Comparison of ENCODE assay signal across 15 mouse cellular contexts in genomic region chr7:56549226-56549625, GRCm38 (mm10).
DNase-seq lines count a peak whose midpoint lies in the region; ATAC-seq and TF ChIP-seq lines count a peak whose summit lies in the region.
"Had no signal": no experiment of that assay in that cellular context is flagged by ENCODE, and none has a peak within 500 bp of the region (broad histone marks: within the 10 kb centered on the region; RNA-seq: fewer than 3 reads in every experiment).

No protein-coding gene starts in this region.

- H3K4me3 ChIP-seq in embryonic fibroblast, embryonic 13.5 days (ENCODE audit: insufficient read depth, low read length): no peak overlapping the region
- H3K4me3 ChIP-seq: heart, embryonic 12.5 days; layer of hippocampus, adult 2 months had no signal

- no peak for TF ChIP-seq POLR2A in embryonic fibroblast, embryonic 13.5 days (IDR thresholded peaks at IDR 0.05; ENCODE audit: low read depth, low read length)

- H3K4me1 ChIP-seq in embryonic fibroblast, embryonic 13.5 days (ENCODE audit: control insufficient read depth, insufficient read depth, low read length): peaks cover 10% of the 10 kb centered on the region; the same call in 1 of the 2 replicates
- H3K4me1 ChIP-seq: heart, embryonic 12.5 days had no signal

- intact Hi-C loops in heart, postnatal 10 days (cut with DNase I): no loop called here
- intact Hi-C loops in heart, postnatal 25 days (cut with DNase I): no loop called here

- H3K27ac ChIP-seq in embryonic fibroblast, embryonic 13.5 days (ENCODE audit: insufficient read depth, low read length): peak overlapping the region; percentile 25
- H3K27ac ChIP-seq: hindbrain, embryonic 14.5 days; layer of hippocampus, adult 2 months had no signal

- no peak for ATAC-seq in megakaryocyte, adult 5-6 weeks (ENCODE audit: poor library complexity, severe bottlenecking)
- ATAC-seq: forebrain, embryonic 14.5 days had no signal

- peak; percentile 10 to 13 for DNase-seq in heart, postnatal 10 days
- no peak for DNase-seq in heart, postnatal 25 days (ENCODE audit: low spot score)
- DNase-seq in urinary bladder, adult 18-20 months (ENCODE audit: low spot score in 2 of 2): peak; percentile 8 to 29
- DNase-seq in urinary bladder, postnatal 10 days (ENCODE audit: low spot score): no peak
- DNase-seq in spleen, postnatal 14 days (ENCODE audit: low spot score in 2 of 2): no peak
- DNase-seq: cerebellum, adult 2 months; embryo, embryonic 11 days; kidney, adult 8-10 months; midbrain, embryonic 14.5 days had no signal

- TF ChIP-seq CTCF in embryonic fibroblast, embryonic 13.5 days (IDR thresholded peaks at IDR 0.05; ENCODE audit: borderline replicate concordance, insufficient read depth, low read length): no peak

Comparison
In these comparisons a context has a peak if more than half of its experiments do, and no peak if none do; other contexts are left out.
1. DNase-seq: peak in heart, postnatal 10 days (2 of 2) and urinary bladder, adult 18-20 months (2 of 2); none in heart, postnatal 25 days (single experiment), urinary bladder, postnatal 10 days (single experiment) and spleen, postnatal 14 days (0 of 2).